Mouse (Mus musculus) gastrocnemius, postnatal 10 days (tissue): Measurements from ENCODE around the gene Olfr1251. TPM values are rescaled to one million over a fixed set of nuclear protein-coding genes. Genes with fewer than 3 reads are reported as not detected.
"Not testable (repeated sequence)": the region's sequence is repeated elsewhere in the genome, so short reads cannot be mapped to it uniquely, and the experiment has no call there.

ENCODE experiments used
- DNase-seq: peaks from one replicate; pipeline ENCODE4 v3.0.0; 2021; ENCODE audit warnings: mixed read lengths
- long read RNA-seq, 2 experiments: library from polyadenylated mRNA; stranded (forward); transcript quantifications; one replicate each; pipeline ENCODE4 v2.0.0; 2021
- total RNA-seq, 2 experiments: library from RNA; stranded (reverse); gene quantifications; 2 replicates each; pipeline ENCODE4 v1.2.3; 2021

The Olfr1251 gene
- not detected for total RNA-seq
- long read RNA-seq, experiment 1: 0 reads
- long read RNA-seq, experiment 2: 0 reads

DNA sequence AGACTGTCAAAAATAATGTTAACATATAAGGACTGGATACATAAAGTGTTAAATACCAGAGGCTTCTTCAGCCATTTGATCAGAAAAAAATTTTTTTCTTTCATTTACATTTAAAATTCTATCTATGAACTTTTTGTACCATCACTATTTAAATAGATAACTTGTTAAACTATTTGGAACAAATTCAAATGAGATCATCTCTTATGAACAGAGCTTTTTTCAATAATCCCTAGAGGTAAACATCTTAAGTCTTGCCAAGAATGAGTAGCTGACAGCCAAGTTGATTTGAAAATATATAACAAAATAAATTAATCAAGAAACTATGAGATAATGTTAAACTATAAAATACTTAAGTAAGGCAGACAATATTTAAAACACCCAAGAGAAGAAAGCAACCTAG, at the start of gene Olfr1251:
Olfr1251 (minus strand) TSS at position 101 of the 400 bp plus-strand sequence.
- DNase-seq: no peak

DNA sequence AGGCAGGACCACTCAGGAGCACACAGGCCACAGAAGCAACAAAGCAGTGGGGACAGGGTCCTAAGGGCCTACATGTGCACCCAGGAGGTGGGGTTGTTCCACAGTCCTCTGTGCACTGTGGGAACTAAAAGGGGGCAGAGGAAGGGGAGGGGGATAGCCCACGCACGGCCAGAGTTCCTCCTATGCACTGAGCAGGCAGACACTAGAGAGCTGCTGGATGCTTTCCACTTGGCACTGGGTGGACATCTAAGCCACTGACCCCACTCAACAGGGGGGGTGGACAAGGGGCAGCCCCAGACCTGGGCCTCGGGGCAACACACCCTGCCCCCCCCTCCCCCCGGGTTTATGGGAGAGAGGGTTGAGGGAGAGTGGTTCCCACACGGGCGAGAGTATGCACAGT, 20.2 kb upstream of the Olfr1251 start:
- DNase-seq: no peak

DNA sequence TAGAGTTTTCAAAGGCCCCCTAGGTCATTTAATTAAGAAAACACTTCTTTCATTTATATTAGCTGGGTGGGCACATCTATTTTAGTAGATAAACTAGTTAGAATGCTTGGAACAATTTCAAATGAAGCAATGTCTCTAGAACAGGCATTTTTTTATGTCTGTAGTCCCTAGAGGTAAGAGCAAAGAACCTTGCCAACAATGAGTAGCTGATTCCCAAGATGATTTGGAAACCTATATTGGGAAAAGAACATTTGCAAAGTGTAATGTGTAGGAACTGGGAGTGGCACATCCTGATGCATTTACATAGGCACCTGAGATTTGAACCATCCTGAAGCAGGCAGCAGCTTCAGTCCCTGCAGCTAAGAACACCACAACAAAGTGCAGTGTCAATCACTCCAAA, 10.4 kb downstream of the Olfr1251 start, which contains the start of gene Olfr1250:
Olfr1250 (minus strand) TSS at position 101 of the 400 bp plus-strand sequence.
- DNase-seq: no peak

DNA sequence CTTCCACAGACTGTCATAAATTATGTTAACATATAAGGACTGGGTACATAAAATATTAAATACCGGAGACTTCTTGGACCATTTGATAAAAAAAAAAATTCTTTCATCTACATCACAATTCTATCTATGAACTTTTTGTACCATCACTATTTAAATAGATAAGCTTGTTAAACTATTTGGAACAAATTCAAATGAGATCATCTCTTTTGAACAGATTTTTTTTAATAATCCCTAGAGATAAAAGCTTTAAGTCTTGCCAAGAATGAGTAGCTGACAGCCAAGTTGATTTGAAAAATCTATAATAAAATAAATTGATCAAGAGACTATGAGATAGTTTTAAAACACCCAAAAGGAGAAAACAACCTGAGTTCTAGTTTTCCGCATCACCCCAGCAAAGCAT, 36.9 kb downstream of the Olfr1251 start, which contains the start of gene Olfr1249:
Olfr1249 (minus strand) TSS at position 101 of the 400 bp plus-strand sequence.
- no peak for DNase-seq

DNA sequence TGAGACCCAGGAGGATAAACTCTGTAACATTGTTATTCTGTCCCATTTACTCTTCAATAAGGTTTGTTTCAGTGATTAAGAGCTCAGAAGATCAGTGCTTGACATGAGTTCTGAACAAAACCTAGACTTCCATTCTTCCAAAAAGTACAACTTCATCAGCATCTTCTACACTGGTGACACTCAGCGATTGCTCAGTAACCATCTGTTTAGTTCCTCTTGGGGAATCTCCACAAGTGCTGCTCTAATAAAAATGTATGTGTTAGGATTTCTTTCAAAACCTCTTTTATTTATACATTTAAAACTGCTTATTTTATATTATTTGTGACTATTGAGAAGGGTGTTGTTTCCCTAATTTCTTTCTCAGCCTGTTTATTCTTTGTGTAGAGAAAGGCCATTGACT, 53.6 kb downstream of the Olfr1251 start, which contains the start of gene Olfr1248:
Olfr1248 (minus strand) TSS at position 101 of the 400 bp plus-strand sequence.
- not testable (repeated sequence) for DNase-seq

Other genes starting within 250 kb of the Olfr1251 start
- not detected for gene Olfr1240, start 228.9 kb downstream of the Olfr1251 start, total RNA-seq
- not detected for gene Olfr1241, start 184.8 kb downstream of the Olfr1251 start, total RNA-seq
- not detected for gene Olfr1242, start 173.6 kb downstream of the Olfr1251 start, total RNA-seq
- not detected for gene Olfr1243, start 140.4 kb downstream of the Olfr1251 start, total RNA-seq
- not detected for gene Olfr1245, start 93.5 kb downstream of the Olfr1251 start, total RNA-seq
- not detected for gene Olfr1246, start 78.8 kb downstream of the Olfr1251 start, total RNA-seq
- under 1 TPM in 1 of 2 experiments, not detected in 1; 0.05 TPM for gene Olfr1247, start 57.8 kb downstream of the Olfr1251 start, total RNA-seq
- gene Olfr1248, start 53.7 kb downstream of the Olfr1251 start, total RNA-seq: not detected
- not detected for gene Olfr1249, start 37.0 kb downstream of the Olfr1251 start, total RNA-seq
- not detected for gene Olfr1250, start 10.5 kb downstream of the Olfr1251 start, total RNA-seq
- not detected for gene Olfr1252, start 53.1 kb upstream of the Olfr1251 start, total RNA-seq
- not detected for gene Olfr1253, start 85.2 kb upstream of the Olfr1251 start, total RNA-seq
- not detected for gene Olfr1254, start 121.7 kb upstream of the Olfr1251 start, total RNA-seq
- not detected for gene Olfr1255, start 140.1 kb upstream of the Olfr1251 start, total RNA-seq
- gene Olfr1256, start 169.6 kb upstream of the Olfr1251 start, total RNA-seq: not detected
- gene Olfr48, start 176.3 kb upstream of the Olfr1251 start, total RNA-seq: not detected
- gene Olfr1257, start 206.5 kb upstream of the Olfr1251 start, total RNA-seq: not detected